Mouse (Mus musculus) layer of hippocampus, adult 8-10 months (tissue): Measurements from ENCODE around the gene Hivep2. TPM values are rescaled to one million over a fixed set of nuclear protein-coding genes. Genes with fewer than 3 reads are reported as not detected.
A peak's percentile ranks its signal among the peaks of the same experiment; 100 is the strongest.

Experiments used
- DNase-seq, 2 experiments: peaks; one replicate each; pipeline ENCODE4 v3.0.0; 2022; ENCODE audit warnings: low spot score in 2 of 2
- total RNA-seq, 4 experiments: library from RNA; stranded (reverse); gene quantifications; 2 replicates each; pipeline ENCODE4 v1.2.4; 2022

The Hivep2 gene
- total RNA-seq, 4 experiments from 2014 or later: 168 to 209 (median 184) TPM

- DNase-seq: no peak
These were observed 111.0 kb downstream of the Hivep2 start for GRCm38 (mm10) chr10:14076880-14077279.

DNA sequence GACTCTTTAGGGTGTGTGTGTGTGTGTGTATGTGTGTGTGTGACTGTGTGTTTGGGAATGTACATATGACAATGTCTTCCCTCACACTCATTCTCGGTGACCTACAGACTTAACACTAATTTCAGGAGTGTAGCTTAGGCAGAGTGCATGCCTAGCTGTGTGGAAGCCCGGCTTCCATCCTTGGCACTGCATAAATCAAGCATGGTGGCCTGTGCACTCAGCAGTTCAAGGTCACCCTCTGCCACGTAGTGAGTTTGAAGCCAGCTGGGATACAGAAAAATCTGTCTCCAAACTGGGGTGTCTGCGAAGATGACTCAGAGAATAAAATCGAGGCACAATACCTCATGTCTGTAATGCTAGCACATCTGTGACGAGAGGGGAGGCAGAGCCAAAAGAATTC is 115.0 kb downstream of the Hivep2 start:
- DNase-seq: no peak

DNA sequence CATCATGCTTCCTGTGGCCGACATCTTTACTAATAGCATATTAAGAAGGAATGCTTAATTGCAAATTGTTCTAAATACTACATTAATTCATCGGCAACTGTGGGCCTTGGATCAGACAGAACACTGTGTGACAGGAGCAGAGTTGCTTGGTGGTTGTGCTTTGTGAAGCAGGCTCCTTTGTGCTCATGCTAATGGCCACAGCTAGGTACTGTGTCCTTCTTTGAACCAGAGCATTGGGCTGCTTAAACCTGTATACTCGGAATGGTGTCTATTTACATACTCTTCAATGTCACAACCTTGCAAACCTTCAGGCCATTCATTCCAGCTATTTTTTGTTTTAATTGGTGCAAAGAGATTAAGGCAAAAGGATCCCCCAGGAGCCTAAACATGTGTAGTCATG is 115.9 kb downstream of the Hivep2 start:
- DNase-seq: no peak

GRCm38 (mm10) chr10:14082275-14082674 is 116.4 kb downstream of the Hivep2 start:
- no peak for DNase-seq

GRCm38 (mm10) chr10:14085241-14085659 is 119.4 kb downstream of the Hivep2 start:
- DNase-seq: no peak

GRCm38 (mm10) chr10:14085882-14086515 is 120.1 kb downstream of the Hivep2 start:
- no peak for DNase-seq

DNA sequence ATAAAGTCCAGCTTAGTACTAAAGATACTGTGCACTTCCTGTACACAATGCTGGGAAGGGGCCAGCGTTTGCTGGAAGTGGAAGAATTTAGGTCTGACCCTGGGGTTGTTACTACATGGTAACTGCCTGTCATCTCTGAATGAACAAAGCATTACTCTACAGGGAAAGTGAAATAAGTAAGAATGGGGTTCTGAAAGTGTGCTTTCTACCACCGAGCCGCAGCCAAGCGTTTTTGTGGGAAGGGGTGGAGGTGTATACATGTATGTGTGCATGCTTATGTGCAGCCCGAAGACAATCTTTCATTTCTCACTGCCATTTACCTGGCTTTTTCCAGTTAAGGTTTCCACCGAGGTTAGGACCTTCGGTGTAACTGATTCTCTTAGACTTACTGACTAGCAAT is 121.4 kb downstream of the Hivep2 start:
- no peak for DNase-seq

GRCm38 (mm10) chr10:14089488-14089887 is 123.6 kb downstream of the Hivep2 start:
- DNase-seq: no peak

- DNase-seq: no peak
These were observed 128.2 kb downstream of the Hivep2 start for GRCm38 (mm10) chr10:14094033-14094432.

- no peak for DNase-seq
These were observed 130.2 kb downstream of the Hivep2 start for GRCm38 (mm10) chr10:14096045-14096444.

GRCm38 (mm10) chr10:14099182-14099581 is 133.3 kb downstream of the Hivep2 start:
- DNase-seq: no peak

- no peak for DNase-seq
These were observed 134.2 kb downstream of the Hivep2 start for GRCm38 (mm10) chr10:14100041-14100440.

- no peak for DNase-seq
These were observed 135.0 kb downstream of the Hivep2 start for GRCm38 (mm10) chr10:14100847-14101246.

- no peak for DNase-seq
These were observed 136.1 kb downstream of the Hivep2 start for GRCm38 (mm10) chr10:14101966-14102365.

DNA sequence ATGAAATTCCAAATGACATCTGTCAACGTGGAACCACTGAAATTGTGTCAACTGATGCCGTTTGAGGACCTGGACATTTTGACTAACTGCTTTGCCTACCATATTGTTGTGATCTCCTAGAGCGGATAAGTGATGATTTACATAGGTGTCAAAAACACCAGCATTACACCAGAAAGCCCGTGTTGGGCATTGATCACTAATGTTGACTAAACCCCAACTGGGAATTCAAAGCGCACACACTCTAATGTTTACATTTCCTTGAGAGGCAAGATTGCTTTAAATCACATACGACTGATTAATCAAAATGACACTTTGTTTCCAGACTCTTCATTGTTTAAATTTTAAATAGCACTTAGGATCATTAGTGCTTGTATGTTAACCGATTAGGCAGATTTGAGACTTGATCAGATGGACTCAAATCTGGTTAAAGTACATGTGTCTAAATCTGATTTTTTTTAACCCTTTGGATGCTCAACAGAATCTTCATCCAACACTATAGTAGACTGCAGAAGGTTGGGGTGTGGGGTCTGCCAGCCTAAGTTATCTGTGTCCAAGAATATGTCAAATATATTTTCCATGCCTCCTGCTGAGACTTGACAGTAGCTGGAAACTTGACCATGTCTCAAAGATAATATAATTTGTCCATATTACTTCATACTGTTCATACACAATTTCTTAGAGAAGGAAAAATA is 142.3 kb downstream of the Hivep2 start:
- no peak for DNase-seq

DNA sequence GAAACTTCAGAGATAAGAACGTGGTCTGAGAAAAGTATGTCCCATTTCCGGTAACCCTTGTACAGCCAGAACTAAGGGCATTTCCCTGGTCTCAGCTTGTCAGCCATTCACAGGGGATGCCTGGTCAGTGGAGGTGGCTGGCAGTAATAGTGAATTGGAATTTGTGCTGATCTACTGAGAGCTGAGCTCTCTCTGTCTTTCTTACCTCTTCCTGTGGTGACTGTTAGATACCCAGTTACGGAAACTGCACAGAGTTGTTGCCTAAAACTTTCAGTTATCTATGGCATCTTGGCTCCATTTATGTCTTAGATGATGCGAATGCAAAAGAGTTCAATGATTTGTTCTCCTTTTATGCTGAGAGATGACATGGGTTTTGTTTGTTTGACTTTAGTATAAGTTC is 150.0 kb downstream of the Hivep2 start:
- no peak for DNase-seq

- DNase-seq: peak; percentile 40 to 61
These were observed 151.1 kb downstream of the Hivep2 start for GRCm38 (mm10) chr10:14116978-14117377.

DNA sequence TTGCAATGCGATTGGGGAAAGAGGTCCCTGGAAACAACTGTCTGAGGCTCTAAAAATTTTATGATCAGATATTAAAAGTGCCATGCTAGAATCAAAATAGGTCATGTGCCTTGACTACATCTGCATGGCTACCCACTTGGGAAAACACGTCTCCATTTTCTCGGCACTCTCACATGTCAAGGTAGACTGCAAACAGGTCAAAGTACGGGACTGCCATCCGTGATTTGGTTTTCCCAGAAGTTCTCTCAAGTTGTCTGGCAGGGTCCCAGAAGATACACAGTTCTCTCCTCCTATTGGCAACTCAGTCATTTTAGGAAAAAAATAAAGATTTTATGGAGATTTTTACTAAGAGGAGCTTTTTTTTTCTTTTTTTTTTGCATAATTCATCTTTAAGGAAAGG is 153.3 kb downstream of the Hivep2 start:
- no peak for DNase-seq

- no peak for DNase-seq
These were observed 154.6 kb downstream of the Hivep2 start for GRCm38 (mm10) chr10:14120512-14120911.

DNA sequence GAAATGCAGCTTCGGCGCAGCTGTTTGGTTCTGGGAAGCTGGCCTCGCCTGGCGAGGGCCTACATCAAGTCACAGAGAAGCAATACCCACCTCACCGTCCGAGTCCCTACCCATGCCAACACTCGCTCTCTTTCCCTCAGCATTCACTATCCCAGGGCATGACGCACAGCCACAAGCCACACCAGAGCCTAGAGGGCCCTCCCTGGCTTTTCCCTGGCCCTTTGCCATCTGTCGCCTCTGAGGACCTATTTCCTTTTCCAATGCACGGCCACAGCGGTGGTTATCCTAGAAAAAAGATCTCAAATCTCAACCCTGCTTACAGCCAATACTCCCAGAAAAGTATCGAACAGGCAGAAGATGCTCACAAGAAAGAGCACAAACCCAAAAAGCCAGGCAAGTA is 162.0 kb downstream of the Hivep2 start:
- DNase-seq: no peak

- no peak for DNase-seq
These were observed 164.4 kb downstream of the Hivep2 start for GRCm38 (mm10) chr10:14130270-14130669.

DNA sequence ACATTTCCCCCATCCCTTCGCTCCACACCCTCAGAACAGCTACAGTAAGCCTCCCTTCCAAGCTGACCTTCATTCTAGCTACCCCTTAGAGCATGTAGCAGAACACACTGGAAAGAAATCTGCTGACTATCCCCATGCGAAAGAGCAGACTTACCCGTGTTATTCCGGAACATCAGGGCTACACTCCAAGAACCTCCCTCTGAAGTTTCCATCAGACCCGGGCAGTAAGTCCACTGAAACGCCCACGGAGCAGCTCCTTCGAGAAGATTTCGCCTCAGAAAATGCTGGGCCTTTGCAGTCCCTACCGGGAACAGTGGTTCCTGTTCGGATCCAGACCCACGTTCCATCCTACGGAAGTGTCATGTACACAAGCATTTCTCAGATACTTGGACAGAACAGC is 165.4 kb downstream of the Hivep2 start:
- no peak for DNase-seq

- no peak for DNase-seq
These were observed 166.2 kb downstream of the Hivep2 start for GRCm38 (mm10) chr10:14132061-14132460.
